Mouse (Mus musculus) embryonic stem cell, embryonic (primary cell): ENCODE results near the gene Hdac5.

Experiments
- CTCF ChIA-PET, 4 experiments: fragments of 300-600 bp in 2 of 4; fragments of 350-600 bp in 2 of 4; sonication (Branson Sonifier 250); formaldehyde crosslinking; loops; one replicate each; lab custom pipeline; 2022; ENCODE audit warnings: inconsistent platforms in 2 of 4; lab: Charles Lee
- POLR2A ChIA-PET, 4 experiments: fragments of 300-600 bp in 2 of 4; fragments of 350-600 bp in 2 of 4; sonication (Branson Sonifier 250); formaldehyde crosslinking; loops; one replicate each; lab custom pipeline; 2022; ENCODE audit warnings: antibody characterized with exemption in 4 of 4, inconsistent platforms in 1 of 4; lab: Charles Lee

Hdac5 gene

DNA sequence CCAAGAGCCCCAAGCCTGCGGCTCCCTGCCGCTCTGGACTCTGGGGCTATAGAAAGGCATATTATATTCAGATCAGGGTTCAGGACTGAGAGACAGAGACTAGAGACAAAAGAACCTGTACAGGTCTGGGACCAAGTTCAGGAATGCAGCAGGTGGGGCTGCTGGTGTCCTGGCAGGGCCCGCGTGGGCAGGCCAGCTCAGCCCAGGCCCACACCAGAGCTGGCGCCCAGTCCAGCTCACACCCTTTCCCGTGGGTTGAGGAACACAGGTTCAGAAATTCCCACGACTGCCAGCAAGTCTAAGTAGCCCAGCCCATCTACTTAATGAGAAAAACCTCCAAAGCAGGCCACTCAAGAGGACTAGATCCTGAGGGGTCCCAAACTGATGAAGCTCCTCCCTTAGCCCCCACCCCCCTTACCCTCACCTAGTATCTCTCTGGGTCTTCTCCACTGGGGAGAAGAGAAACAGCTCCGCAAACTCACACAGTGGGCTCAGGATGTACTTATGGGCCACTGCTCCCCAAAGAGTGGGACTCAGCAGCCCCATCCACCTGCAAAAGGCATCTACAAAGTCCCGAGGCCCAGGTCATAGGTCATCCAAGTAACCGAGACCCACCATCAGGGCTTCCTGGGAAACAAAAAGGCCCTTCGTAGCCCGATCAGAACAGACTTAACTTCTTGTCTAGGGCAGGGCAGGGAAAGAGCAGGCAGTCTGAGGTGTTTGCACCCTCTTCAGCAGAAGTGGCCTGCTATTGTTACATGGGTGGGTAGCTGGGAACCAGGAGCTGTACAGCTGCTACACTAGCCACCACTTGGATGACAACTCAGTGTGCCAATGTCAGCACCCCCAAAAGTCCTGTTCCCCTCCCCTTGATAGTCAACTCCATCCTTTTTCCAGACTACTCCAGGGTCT, 3.6 kb downstream of the Hdac5 start:
- ChIA-PET CTCF (interaction anchor here in 3 of 4 experiments (0.5 to 2.5 kb wide), 6 partner anchors 15 to 366 kb away, joined by 3 to 17 read pairs (median 4); partner anchors contain the start of genes BC030867 (in 2 of the 3) and Tmem101 (in 1 of the 3)), POLR2A (interaction anchor here in 3 of 4 experiments (0.6 to 5.4 kb wide), 13 partner anchors 9 to 103 kb away, joined by 3 to 42 read pairs (median 4); partner anchors contain the start of genes BC030867 (in 1 of the 3), G6pc3 (in 1 of the 3) and Tmem101 (in 1 of the 3))

DNA sequence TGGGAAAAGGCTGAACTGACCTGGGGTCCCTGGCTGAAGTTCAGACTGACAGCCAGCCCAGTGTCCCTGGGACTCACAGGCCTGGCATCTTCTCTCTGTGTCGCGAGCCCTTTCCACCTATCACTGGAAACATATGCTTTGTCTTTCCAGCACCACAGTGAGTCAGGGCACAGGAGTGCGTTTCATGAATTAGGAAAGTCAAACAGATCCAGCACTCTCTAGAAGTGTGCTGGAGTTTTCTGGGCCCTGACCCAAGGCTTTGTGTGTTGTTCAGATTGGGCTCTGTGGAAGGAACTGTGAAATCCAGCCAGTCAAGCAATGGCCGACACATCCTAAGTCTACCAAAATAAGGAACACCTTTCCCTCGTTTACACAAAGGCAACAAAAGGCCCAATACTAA, 4.7 kb downstream of the Hdac5 start:
- ChIA-PET CTCF (interaction anchor here in 2 of 4 experiments (0.5 to 2.4 kb wide), 3 partner anchors 23 to 503 kb away, joined by 3 to 16 read pairs (median 6); partner anchors contain the start of gene BC030867 (in 2 of the 2)), POLR2A (interaction anchor here in 3 of 4 experiments (0.6 to 2.0 kb wide), 5 partner anchors 17 to 77 kb away, joined by 3 to 5 read pairs (median 3); partner anchors contain the start of genes BC030867 (in 1 of the 3) and G6pc3 (in 1 of the 3))

GRCm38 (mm10) chr11:102224686-102225085, 5.3 kb downstream of the Hdac5 start:
- CTCF ChIA-PET, result interaction anchor here in 3 of 4 experiments (0.5 to 2.4 kb wide), 9 partner anchors 14 to 1364 kb away, joined by 3 to 16 read pairs (median 4); partner anchors contain the start of gene BC030867 (in 2 of the 3)

GRCm38 (mm10) chr11:102223166-102223565, 6.8 kb downstream of the Hdac5 start:
- CTCF ChIA-PET, result interaction anchor here (0.6 to 2.4 kb wide), 33 partner anchors 9 to 264 kb away, joined by 3 to 16 read pairs (median 4); partner anchors contain the start of genes BC030867 (in 3 of the 4), Asb16 (in 1 of the 4) and Fam171a2 (in 1 of the 4)
- POLR2A ChIA-PET, result interaction anchor here (0.7 to 2.0 kb wide), 27 partner anchors 9 to 185 kb away, joined by 3 to 10 read pairs (median 3); partner anchors contain the start of genes BC030867 (in 2 of the 4), Slc25a39 (in 2 of the 4), Tmub2 (in 2 of the 4) and G6pc3 (in 1 of the 4)

More at GRCm38 (mm10) chr11:102224686-102225085, 5.3 kb downstream of the Hdac5 start:
- POLR2A ChIA-PET, result interaction anchor here in 3 of 4 experiments (0.5 to 2.0 kb wide), 12 partner anchors 17 to 343 kb away, joined by 3 to 10 read pairs (median 3); partner anchors contain the start of genes BC030867 (in 2 of the 3) and G6pc3 (in 1 of the 3)

DNA sequence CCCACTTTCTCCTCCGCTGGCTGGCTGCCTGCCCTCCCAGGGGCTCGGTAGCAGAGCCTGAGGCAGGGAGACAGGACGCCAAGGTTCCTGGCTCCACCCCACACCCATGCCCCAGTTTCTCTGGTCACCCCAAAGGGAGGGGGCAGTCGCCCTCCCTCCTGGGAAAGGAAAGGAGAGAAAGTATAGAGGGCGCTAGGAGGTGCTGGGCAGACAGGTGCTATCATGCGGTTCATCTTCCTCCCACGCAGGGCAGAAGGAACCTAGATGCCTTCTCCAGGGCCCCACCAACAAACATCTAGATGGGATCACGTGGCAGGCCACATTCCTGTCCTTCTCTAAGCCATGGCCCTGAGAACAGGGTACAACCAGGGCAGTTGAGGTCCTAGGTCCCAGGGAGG, 8.0 kb downstream of the Hdac5 start:
- CTCF ChIA-PET, result interaction anchor here in 2 of 4 experiments (0.6 to 1.5 kb wide), 3 partner anchors 12 to 61 kb away, joined by 3 to 5 read pairs (median 4); partner anchors contain the start of gene BC030867 (in 1 of the 2)
- POLR2A ChIA-PET, result interaction anchor here in 2 of 4 experiments (0.6 to 1.5 kb wide), 4 partner anchors 8 to 102 kb away, joined by 3 to 5 read pairs (median 3); no protein-coding TSS in a partner anchor

GRCm38 (mm10) chr11:102221243-102221953, 8.6 kb downstream of the Hdac5 start:
- CTCF ChIA-PET, result interaction anchor here in 2 of 4 experiments (0.5 to 1.5 kb wide), 3 partner anchors 12 to 39 kb away, joined by 3 to 6 read pairs (median 4); partner anchors contain the start of gene BC030867 (in 1 of the 2)
- POLR2A ChIA-PET, result interaction anchor here (0.5 to 5.4 kb wide), 10 partner anchors 7 to 187 kb away, joined by 3 to 22 read pairs (median 3); partner anchors contain the start of gene Hdac5 (in 2 of the 4)

DNA sequence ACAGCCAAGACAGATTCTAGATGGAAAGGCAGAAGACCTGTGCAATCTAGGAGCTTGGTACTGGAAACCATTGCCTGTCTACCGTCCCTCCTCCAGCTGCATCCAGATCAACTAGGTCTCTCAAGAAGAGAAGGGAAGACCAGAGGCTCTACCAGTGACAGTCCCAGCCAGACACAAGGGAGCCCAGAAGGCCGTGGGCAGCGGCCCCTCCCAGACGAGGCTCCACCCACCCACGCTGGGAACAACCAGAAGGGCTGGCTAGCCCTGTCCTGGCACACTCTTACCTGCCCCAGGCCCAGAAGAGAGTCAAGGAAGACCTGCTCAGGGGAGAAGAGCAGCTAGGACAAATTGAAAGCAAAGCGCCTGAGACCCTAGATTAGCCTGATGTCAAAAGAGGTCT, 9.5 kb downstream of the Hdac5 start:
- ChIA-PET CTCF (interaction anchor here in 1 of 4 experiments (0.6 to 3.5 kb wide), 3 partner anchors 10 to 223 kb away, joined by 4 to 8 read pairs (median 4); partner anchors contain the start of gene Hdac5), POLR2A (interaction anchor here in 3 of 4 experiments (0.5 to 5.4 kb wide), 6 partner anchors 8 to 188 kb away, joined by 3 to 22 read pairs (median 4); partner anchors contain the start of gene Hdac5 (in 2 of the 3))

DNA sequence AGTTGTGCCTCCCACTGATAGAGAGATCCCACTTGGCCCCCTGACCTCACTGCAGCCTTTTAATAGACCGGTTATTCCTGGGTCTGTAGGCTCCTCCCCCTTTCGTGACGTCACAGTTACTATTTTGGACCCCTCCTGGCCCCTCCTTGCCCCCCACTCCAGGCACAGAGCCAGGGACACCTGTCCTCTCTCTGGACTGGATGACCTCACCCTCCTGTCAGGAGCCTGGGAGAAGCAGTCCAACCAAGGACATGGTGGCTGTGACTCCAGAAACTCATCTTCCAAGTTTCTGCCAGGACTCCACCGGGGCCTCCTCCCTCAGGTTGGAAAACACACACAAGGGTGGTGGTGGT, 10.0 kb downstream of the Hdac5 start:
- ChIA-PET CTCF (interaction anchor here in 2 of 4 experiments (0.6 to 3.5 kb wide), 3 partner anchors 10 to 27 kb away, joined by 3 to 8 read pairs (median 4); partner anchors contain the start of gene Hdac5 (in 1 of the 2)), POLR2A (interaction anchor here in 2 of 4 experiments (0.7 to 5.4 kb wide), 8 partner anchors 8 to 188 kb away, joined by 3 to 42 read pairs (median 4); partner anchors contain the start of genes Hdac5 (in 2 of the 2) and BC030867 (in 1 of the 2))

DNA sequence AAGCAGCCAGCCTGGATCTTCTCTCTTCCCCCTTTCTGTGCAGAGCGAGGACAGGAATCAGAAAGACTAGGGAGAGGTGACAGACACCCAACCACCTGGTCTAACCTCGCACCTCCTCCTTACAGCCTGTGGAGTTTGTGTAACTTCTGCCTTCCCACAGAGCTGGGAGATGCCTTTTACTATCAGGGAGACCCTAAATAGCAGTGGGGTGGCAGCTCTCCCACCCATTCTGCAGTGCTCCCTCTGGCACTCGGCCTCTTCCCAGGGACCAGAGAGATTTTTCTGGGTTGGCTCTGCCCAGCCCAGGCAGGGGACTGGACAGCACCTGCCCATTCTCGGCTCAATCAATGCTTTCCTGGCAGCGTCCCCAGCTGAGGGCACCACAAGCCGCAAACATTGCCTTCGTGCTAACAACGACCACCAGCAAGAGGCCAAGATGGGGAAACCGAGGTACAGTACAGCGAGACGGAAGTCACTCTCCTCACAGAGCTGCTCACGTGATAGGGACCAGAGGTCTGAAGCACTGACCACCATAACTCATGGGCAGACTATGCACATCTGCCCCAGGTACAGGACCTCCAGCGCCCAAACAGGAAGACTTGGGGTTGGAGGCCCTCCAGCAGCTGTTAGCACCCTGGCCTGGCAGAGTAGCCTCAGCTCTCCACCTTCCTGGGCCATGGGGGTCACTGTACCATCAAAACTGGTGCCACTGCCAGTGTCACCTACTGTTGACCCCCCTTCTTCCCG, 10.5 kb downstream of the Hdac5 start:
- ChIA-PET CTCF (interaction anchor here in 3 of 4 experiments (0.6 to 3.5 kb wide), 12 partner anchors 10 to 305 kb away, joined by 3 to 8 read pairs (median 4); partner anchors contain the start of genes Fam171a2 (in 1 of the 3) and Hdac5 (in 1 of the 3)), POLR2A (interaction anchor here in 3 of 4 experiments (0.6 to 5.4 kb wide), 13 partner anchors 9 to 1460 kb away, joined by 3 to 42 read pairs (median 3); partner anchors contain the start of genes Hdac5 (in 2 of the 3), BC030867 (in 1 of the 3), G6pc3 (in 1 of the 3) and Kcnh4 (in 1 of the 3))

DNA sequence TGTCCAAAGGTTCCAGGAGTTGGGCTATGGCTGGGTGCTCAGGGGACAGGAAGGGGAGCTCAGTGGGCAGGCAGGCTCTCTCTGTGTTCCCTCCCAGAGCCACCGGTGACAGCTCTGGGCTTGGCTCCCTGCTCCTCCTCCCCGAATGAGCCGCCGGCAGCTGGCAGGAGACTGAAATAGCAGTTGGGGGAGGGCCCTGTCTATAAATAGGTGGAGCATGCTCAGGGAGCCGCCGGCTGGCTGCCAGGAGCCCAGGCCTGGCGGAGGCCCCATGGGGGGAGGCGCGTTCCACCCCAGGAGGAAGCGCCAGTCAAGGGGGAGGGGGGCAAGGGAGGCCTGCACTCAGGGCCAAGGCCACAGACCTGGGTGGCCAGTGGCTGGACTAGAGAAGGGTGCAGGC, 11.2 kb downstream of the Hdac5 start:
- POLR2A ChIA-PET, result interaction anchor here (0.5 to 5.4 kb wide), 20 partner anchors 9 to 1459 kb away, joined by 3 to 42 read pairs (median 3); partner anchors contain the start of genes Hdac5 (in 2 of the 4), G6pc3 (in 1 of the 4), Grn (in 1 of the 4) and Kcnh4 (in 1 of the 4)
- CTCF ChIA-PET, result interaction anchor here in 2 of 4 experiments (0.6 to 3.5 kb wide), 10 partner anchors 9 to 304 kb away, joined by 3 to 8 read pairs (median 4); partner anchors contain the start of genes Fam171a2 (in 1 of the 2) and Hdac5 (in 1 of the 2)

- POLR2A ChIA-PET, result interaction anchor here in 3 of 4 experiments (0.6 to 5.4 kb wide), 11 partner anchors 10 to 156 kb away, joined by 3 to 42 read pairs (median 4); partner anchors contain the start of gene Hdac5 (in 2 of the 3)
- CTCF ChIA-PET, result interaction anchor here in 2 of 4 experiments (1.4 to 3.5 kb wide), 2 partner anchors 8 to 12 kb away, joined by 4 to 8 read pairs; no protein-coding TSS in a partner anchor
These were observed 12.0 kb downstream of the Hdac5 start for GRCm38 (mm10) chr11:102217876-102218430.

DNA sequence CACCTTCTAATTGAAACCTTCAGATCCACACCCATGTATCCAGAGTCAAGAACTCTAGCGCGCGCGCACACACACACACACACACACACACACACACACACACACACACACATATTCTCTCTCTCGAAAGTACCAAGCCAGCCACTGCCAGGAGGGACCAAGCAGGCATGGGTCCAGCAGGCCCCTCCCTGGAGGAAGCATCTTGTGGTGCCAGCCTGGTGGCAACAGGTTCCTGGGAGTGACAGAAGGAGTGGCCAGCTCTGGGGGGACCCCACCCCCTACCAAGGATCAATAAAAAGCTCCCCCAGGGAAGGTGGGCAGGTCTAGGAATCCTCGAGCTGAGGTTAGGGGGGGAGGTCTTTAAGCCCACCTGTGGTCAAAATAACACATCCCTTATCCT, 12.6 kb downstream of the Hdac5 start:
- CTCF ChIA-PET, result interaction anchor here in 3 of 4 experiments (0.6 to 3.5 kb wide), 5 partner anchors 11 to 284 kb away, joined by 3 to 8 read pairs (median 4); no protein-coding TSS in a partner anchor
- POLR2A ChIA-PET, result interaction anchor here in 3 of 4 experiments (0.7 to 5.4 kb wide), 11 partner anchors 10 to 275 kb away, joined by 3 to 42 read pairs (median 5); partner anchors contain the start of genes Hdac5 (in 2 of the 3) and BC030867 (in 1 of the 3)

DNA sequence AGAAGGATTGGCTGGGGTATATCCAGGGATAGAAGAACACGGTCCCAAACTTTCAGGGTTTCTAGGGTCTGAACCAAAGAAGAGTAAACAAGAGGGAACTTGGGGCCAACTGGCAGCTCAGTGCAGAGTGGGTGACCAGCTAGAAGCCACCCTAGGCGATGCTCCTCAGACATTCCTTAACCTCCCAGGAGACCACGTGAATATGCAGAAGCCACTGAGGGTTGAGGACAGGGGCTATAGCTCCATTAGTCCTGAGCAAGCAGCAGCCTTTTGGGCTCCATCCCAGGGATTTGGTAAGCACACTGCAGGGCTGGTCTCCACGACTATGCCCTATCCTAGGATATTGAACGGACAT, 13.1 kb downstream of the Hdac5 start:
- ChIA-PET CTCF (interaction anchor here in 3 of 4 experiments (0.6 to 3.5 kb wide), 7 partner anchors 11 to 284 kb away, joined by 3 to 8 read pairs (median 4); partner anchors contain the start of genes Asb16 (in 1 of the 3) and BC030867 (in 1 of the 3)), POLR2A (interaction anchor here (0.6 to 5.4 kb wide), 14 partner anchors 10 to 275 kb away, joined by 3 to 42 read pairs (median 4); partner anchors contain the start of genes Hdac5 (in 2 of the 4) and BC030867 (in 1 of the 4))

DNA sequence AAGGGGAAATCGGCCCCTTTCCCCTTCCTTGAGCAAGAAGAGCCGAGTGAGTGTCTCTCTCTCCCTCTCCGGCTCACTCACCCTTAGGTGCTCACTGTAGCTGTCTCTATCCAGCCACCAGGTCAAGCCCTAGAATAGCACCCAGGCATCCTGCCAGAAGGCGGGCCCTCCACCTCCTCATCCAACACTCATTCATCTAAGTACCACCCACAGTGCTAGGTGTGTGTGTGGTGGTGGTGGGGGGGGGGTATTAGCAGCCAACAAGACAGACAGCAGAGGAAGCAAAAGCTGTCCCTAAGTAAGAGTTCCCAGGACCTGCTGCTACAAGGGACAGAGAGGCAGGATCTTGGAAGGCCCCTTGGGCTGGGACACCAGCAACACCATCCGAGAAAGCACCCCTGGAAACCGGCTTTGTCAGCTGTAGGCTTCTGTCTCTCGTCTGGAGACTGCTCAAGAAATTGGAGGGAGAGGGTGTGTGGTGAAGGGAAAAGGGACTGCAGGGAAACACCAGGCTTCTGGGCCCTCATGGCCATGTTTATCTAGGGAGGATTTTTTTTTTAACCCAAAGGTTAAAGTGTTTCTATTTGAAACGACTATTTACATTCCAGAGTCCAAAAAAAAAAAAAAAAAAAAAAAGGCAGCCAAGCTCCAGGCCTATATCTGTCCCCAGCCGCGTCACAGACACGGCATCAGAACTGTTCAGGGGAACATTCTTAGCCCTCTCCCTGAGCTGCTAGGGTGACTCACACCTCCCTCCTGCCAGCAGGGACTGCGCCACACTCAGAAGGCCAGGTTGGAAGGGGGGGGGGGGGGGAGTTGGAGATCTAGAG, 13.7 kb downstream of the Hdac5 start:
- ChIA-PET POLR2A (interaction anchor here (0.6 to 5.4 kb wide), 16 partner anchors 9 to 1897 kb away, joined by 3 to 42 read pairs (median 4); partner anchors contain the start of genes Hdac5 (in 2 of the 4), BC030867 (in 1 of the 4) and Eif1 (in 1 of the 4)), CTCF (interaction anchor here in 3 of 4 experiments (0.6 to 1.7 kb wide), 6 partner anchors 10 to 52 kb away, joined by 3 to 5 read pairs (median 4); partner anchors contain the start of genes BC030867 (in 2 of the 3) and Asb16 (in 1 of the 3))
